Mouse (Mus musculus) C2C12 (cell line): Measurements from ENCODE around the gene Ankrd40. TPM values are rescaled to one million over a fixed set of nuclear protein-coding genes. Genes with fewer than 3 reads are reported as not detected.

Source experiments
- H3K27me3 ChIP-seq: one replicate; pipeline ENCODE4 v1.6.1; 2011; ENCODE audit not compliant: control insufficient read depth, insufficient read depth, insufficient read length
- H3K36me3 ChIP-seq: one replicate; pipeline ENCODE4 v1.6.1; 2011; ENCODE audit not compliant: control insufficient read depth, insufficient read depth
- H3K4me3 ChIP-seq: one replicate; pipeline ENCODE4 v1.5.1; 2011; ENCODE audit warnings: mild to moderate bottlenecking, control low read depth; ENCODE audit not compliant: poor library complexity, insufficient read depth, severe bottlenecking
- H3K79me2 ChIP-seq: one replicate; pipeline ENCODE4 v1.6.1; 2011; ENCODE audit not compliant: control insufficient read depth, insufficient read depth
- H3K79me3 ChIP-seq: one replicate; pipeline ENCODE4 v1.6.1; 2011; ENCODE audit warnings: low read depth, control low read depth
- H3ac ChIP-seq: one replicate; pipeline ENCODE3; 2011; ENCODE audit warnings: low read depth; ENCODE audit not compliant: control insufficient read depth, insufficient read length
- CEBPB ChIP-seq: IDR thresholded peaks from one replicate; pipeline ENCODE4 v1.6.1; 2011; ENCODE audit warnings: low read depth, mild to moderate bottlenecking, control low read depth, moderate library complexity
- CTCF ChIP-seq: IDR thresholded peaks from one replicate; pipeline ENCODE4 v1.5.1; 2011; ENCODE audit not compliant: control insufficient read depth, insufficient read depth, insufficient read length
- FOSL1 ChIP-seq: IDR thresholded peaks from one replicate; pipeline ENCODE4 v1.8.0; 2011; ENCODE audit warnings: mild to moderate bottlenecking, low read length; ENCODE audit not compliant: poor library complexity, insufficient read depth, severe bottlenecking
- MAX ChIP-seq: IDR thresholded peaks from one replicate; pipeline ENCODE4 v1.6.1; 2011; ENCODE audit warnings: mild to moderate bottlenecking, control low read depth
- MYOD1 ChIP-seq: IDR thresholded peaks from one replicate; pipeline ENCODE4 v1.6.1; 2011; ENCODE audit warnings: low read depth; ENCODE audit not compliant: control insufficient read depth, insufficient read length
- MYOG ChIP-seq: IDR thresholded peaks from one replicate; pipeline ENCODE4 v1.6.1; 2011; ENCODE audit not compliant: control insufficient read depth, insufficient read length; ENCODE audit errors: extremely low read depth
- USF1 ChIP-seq: IDR thresholded peaks from one replicate; pipeline ENCODE4 v1.6.1; 2011; ENCODE audit warnings: low read depth, mild to moderate bottlenecking, control low read depth, moderate library complexity
- polyA plus RNA-seq: library from polyadenylated mRNA; unstranded; fragments of >200 nt; fragmentation: generic; extraction: Trizol; gene quantifications from one replicate; pipeline ENCODE4 v1.2.1, GENCODE M21; 2012; ENCODE audit warnings: missing spikeins

Ankrd40 gene
- polyA plus RNA-seq, 1 experiment: 66.9 TPM

DNA sequence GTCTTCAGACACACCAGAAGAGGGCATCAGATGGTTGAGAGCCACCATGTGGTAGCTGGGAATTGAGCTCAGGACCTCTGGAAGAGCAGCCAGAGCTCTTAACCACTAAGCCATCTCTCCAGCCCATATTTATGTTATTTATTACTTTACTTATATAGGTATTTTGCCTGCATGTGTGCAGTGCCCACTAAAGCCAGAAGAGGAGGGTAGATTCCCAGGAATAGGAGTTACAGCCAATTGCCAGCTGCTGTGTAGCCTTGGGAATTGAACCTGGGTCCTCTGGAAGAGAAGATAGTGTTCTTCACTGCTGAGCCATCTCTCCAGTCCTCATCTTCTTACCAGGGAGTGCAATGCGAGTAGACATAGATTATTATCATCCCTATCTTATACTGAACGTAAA lies 22.0 kb downstream of the Ankrd40 start:
- Histone ChIP-seq H3K4me3 (no peak overlapping the region), H3K79me3 (no peaks in the 10 kb centered on the region), H3ac (no peak overlapping the region), H3K79me2 (no peaks in the 10 kb centered on the region), H3K27me3 (peaks cover 16% of the 10 kb centered on the region), H3K36me3 (no peaks in the 10 kb centered on the region)
- TF ChIP-seq CEBPB (no peak), MYOD1 (no peak), CTCF (no peak)

DNA sequence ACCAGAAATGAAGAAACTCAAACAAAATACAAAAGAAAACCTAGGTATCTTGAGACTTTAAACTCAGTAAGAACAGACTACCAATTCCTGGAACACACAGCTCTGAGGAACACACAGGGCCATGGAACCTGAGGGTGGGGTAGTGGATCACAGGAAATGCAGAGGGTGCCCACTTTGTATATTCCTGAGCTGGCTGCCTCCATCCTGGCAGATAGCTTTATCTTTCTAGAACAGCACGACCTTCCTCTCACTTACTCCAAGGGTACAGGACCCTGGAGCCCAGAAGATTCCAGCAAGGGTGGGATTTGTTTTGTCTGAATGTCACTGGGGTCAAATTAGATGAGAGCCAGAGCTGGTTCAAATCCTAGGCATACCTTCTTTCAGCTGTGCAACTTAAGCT lies 22.5 kb downstream of the Ankrd40 start:
- Histone ChIP-seq H3K79me3 (no peaks in the 10 kb centered on the region), H3K27me3 (peaks cover 16% of the 10 kb centered on the region), H3ac (no peak overlapping the region), H3K4me3 (no peak overlapping the region), H3K79me2 (no peaks in the 10 kb centered on the region), H3K36me3 (no peaks in the 10 kb centered on the region)
- no peak for TF ChIP-seq USF1
- no peak for TF ChIP-seq CTCF
- TF ChIP-seq CEBPB: no peak
- TF ChIP-seq MYOD1: no peak
- TF ChIP-seq MAX: no peak

DNA sequence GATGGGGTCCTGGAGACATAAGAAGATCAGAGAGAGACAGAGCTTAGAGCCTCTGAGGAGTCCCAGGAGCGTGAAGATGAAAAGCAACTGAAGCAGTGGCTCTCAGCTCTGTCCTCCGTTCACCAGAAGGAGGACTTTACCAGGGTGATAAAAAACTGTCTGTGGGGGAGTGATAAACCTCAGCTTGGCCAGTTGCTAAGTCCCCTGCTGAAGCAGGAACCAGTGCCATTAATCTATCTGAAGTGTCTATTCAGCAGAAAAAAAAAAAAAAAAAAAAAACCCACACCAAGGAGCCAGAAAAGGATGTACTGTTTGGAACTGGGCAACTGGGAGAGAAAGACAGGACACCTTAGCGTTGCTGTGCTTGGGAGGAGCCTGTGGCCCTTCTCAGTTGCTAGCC lies 23.3 kb downstream of the Ankrd40 start:
- Histone ChIP-seq H3K79me3 (no peaks in the 10 kb centered on the region), H3K27me3 (peaks cover 16% of the 10 kb centered on the region), H3ac (no peak overlapping the region), H3K79me2 (no peaks in the 10 kb centered on the region), H3K4me3 (no peak overlapping the region), H3K36me3 (no peaks in the 10 kb centered on the region)
- no peak for TF ChIP-seq MYOG
- no peak for TF ChIP-seq MAX
- no peak for TF ChIP-seq USF1
- no peak for TF ChIP-seq CEBPB
- no peak for TF ChIP-seq CTCF
- TF ChIP-seq MYOD1: no peak
- TF ChIP-seq FOSL1: no peak

DNA sequence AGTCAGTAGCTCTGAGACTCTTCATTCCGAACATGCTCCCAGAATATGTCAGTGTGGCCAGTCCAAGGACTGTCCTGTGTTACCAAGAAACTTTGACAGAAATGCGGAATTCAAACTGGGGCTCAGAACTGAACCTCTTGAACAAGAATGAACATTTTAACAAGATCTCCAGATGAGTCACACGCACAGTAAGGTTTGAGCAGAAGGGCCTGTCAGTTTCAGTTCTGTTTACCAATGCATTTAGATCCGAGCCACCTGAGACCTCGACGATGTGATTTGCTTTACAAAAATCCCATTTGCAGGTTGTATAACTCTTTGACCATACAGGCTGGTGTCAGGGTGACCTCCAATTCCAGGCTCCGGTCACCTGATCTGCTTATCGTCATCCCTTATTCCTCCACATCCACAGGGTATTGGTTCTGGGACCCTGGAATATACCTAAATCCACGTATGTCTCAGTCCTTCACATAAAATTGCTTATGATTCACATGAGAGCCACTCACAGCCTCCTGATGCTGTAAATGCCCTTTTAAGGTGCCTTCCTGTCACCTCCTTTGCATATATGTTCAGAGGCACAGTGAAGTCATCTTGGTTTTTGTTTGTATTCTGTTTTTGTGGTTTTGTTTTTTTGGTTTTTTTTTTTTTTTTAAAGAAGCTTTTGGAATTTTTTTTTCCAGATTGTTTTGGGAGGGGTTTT lies 27.9 kb downstream of the Ankrd40 start:
- TF ChIP-seq CTCF (no peak), MAX (no peak), FOSL1 (no peak), CEBPB (no peak), USF1 (no peak), MYOG (no peak), MYOD1 (no peak)
- no peaks in the 10 kb centered on the region for H3K36me3 ChIP-seq
- H3K4me3 ChIP-seq: no peak overlapping the region
- H3K79me2 ChIP-seq: no peaks in the 10 kb centered on the region
- H3K79me3 ChIP-seq: no peaks in the 10 kb centered on the region
- peaks cover 25% of the 10 kb centered on the region for H3K27me3 ChIP-seq
- H3ac ChIP-seq: no peak overlapping the region

DNA sequence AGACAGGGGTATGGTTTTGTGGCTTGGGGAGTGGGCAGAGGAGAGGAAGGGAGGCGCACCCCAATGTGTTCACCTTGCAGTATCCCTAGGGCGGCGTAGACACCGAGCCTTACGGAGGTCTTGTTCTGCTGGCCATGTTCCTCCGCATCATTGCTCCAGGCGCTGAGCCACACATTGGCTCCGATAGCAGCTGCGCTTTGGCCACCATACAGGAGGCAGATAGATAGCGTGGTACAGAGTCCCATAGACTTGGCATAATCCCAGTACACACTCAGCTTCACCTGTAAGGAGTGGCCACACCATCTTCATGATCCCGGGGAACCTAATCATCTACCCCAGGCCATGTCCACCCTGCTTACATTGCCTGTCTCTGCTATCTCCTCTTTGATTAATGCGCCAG lies 31.4 kb downstream of the Ankrd40 start:
- H3K36me3 ChIP-seq: no peaks in the 10 kb centered on the region
- no peaks in the 10 kb centered on the region for H3K79me3 ChIP-seq
- H3ac ChIP-seq: no peak overlapping the region
- peaks cover 9% of the 10 kb centered on the region for H3K27me3 ChIP-seq
- TF ChIP-seq CEBPB (no peak), CTCF (no peak), MYOD1 (no peak), USF1 (no peak), MAX (no peak), MYOG (no peak), FOSL1 (no peak)
- H3K4me3 ChIP-seq: no peak overlapping the region
- H3K79me2 ChIP-seq: no peaks in the 10 kb centered on the region

DNA sequence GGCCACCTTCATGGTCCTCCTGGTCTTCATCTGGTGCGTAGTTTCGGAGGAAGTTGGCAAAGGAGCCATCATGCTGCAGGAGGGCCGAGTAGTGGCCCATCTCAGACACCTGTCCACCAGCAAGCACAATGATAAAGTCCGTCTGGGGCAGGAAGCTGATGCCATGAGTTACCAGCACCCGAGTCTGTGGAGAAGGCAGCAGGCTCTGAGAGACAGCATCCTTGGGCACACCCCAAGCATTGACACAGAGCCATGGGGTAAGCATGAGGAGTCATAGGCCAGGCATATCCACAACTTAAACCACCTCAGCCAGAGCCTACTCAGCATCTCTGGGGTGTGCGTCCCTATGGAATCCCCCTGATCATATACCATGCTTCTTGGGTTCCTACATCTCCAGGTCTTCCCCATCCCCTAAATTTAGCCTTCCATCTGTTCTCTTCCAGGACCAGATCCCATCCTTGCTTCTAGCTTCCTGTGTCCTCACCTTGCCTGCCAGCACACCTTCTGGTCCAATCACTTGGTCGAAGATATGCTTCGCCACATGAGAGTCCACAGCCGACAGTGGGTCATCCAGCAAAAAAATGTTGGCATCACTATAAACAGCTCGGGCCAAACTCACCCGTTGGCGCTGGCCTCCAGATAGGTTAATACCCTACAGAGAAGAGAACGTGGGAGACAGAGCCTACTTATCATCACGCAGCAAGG lies 33.5 kb downstream of the Ankrd40 start:
- Histone ChIP-seq H3K79me3 (no peaks in the 10 kb centered on the region), H3K79me2 (no peaks in the 10 kb centered on the region), H3K4me3 (no peak overlapping the region), H3K27me3 (peaks cover 9% of the 10 kb centered on the region), H3K36me3 (no peaks in the 10 kb centered on the region), H3ac (no peak overlapping the region)
- TF ChIP-seq MYOD1 (no peak), MAX (no peak), CEBPB (no peak), FOSL1 (no peak), MYOG (no peak), CTCF (no peak), USF1 (no peak)
